Mouse (Mus musculus): ENCODE measurements at regions not wholly inside any gene's neighbourhood (a gene's known extent, or its start where the extent isn't known, plus 50 kb on each side); places are given as distances from the start of the nearest gene placed in this dataset.
"Not testable (repeated sequence)": the region's sequence is repeated elsewhere in the genome, so short reads cannot be mapped to it uniquely, and the experiment has no call there.

DNA sequence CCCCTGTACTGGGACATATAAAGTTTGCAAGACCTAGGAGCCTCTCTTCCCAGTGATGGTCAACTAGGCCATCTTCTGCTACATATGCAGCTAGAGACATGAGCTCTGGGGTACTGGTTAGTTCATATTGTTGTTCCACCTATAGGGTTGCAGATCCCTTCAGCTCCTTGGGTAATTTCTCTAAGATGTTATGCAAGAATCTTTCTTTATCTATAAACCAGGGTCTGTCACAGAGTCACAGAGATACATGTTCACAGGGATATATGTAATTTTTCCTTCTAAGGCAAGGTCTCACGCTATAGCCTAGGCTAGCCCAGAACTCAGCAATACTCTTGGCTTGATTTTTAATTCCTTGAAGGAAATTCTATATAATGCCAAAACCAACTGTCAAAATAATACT, 56.9 kb downstream of the Zfp36l1 start:
- TF ChIP-seq CTCF (IDR thresholded peaks at IDR 0.05; ENCODE audit: low read depth, low read length); GATA2 (IDR thresholded peaks at IDR 0.05; ENCODE audit: borderline replicate concordance, low read depth, low read length): not testable (repeated sequence)
